Mouse (Mus musculus): ENCODE measurements at regions not wholly inside any gene's neighbourhood (a gene's known extent, or its start where the extent isn't known, plus 50 kb on each side); places are given as distances from the start of the nearest gene placed in this dataset.

DNA sequence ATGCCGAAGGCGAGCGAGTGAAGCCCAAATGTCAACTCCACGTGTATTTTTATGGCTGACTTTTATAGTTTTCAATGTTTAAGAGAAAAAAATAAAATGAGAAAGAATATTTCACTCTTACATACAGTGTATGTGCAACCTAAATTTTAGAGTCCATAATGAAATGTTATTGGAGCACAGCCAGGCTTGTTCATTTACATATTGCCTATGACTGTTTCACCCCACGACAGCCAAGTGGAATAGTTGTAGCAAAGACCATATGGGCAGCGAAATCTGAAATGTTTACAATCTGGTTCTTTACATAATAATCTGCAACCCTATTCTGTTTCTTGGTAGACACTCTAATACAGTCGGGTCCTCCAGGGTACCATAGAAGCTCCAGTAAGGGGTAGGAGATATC, 223.3 kb upstream of the Noct start:
- TF ChIP-seq EP300 (IDR thresholded peaks at IDR 0.05; ENCODE audit: low read depth) (no peak), CTCF (IDR thresholded peaks at IDR 0.05; ENCODE audit: low read depth) (no peak)
- no peak for DNase-seq (ENCODE audit: low read depth in 3 of 3, low spot score in 3 of 3)
- no peaks in the 10 kb centered on the region for H3K36me3 ChIP-seq (replicated peaks; ENCODE audit: control insufficient read depth, insufficient read depth, low read depth)
- no peak overlapping the region for H3K9ac ChIP-seq (replicated peaks)
- ATAC-seq (ENCODE audit: insufficient read depth), result no peak
- no peaks in the 10 kb centered on the region for H3K4me1 ChIP-seq (replicated peaks; ENCODE audit: control insufficient read depth in 2 of 2, insufficient read depth in 2 of 2, low read length in 1 of 2)
- H3K4me3 ChIP-seq (ENCODE audit: insufficient read depth in 1 of 2, low read depth in 2 of 2, low read length in 2 of 2), result no peak overlapping the region
- H3K4me2 ChIP-seq (ENCODE audit: low read depth), result no peak overlapping the region
- H3K27ac ChIP-seq, result no peak overlapping the region
- WGBS (ENCODE audit: insufficient replicate concordance), result 72% methylated on average over 7 of the region's 7 CpGs
- H3K9me3 ChIP-seq (ENCODE audit: control insufficient read depth, low read length), result no peaks in the 10 kb centered on the region
- no peaks in the 10 kb centered on the region for H3K27me3 ChIP-seq (ENCODE audit: control insufficient read depth, insufficient read depth, low read length)

DNA sequence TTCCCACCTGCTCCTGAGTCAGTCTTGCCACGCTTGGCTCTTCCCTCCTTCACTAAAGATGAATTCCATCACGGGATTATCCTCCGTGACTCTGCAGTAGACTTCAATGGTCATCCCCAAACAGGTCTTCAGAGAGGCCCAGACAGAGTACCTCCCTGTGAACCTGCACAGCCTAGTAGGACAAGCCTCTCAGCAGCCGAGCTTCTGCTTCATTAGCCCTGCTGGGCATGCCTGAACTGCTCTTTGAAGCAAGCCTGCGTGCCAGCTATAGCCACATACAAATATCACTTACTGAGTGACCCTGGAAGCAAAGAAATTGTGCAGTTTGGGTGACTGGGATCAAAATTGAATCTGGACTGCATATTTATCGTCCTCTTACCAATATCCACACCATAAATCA, 221.6 kb upstream of the Noct start:
- ATAC-seq (ENCODE audit: insufficient read depth) (no peak), DNase-seq (ENCODE audit: low read depth in 3 of 3, low spot score in 3 of 3) (no peak)
- Histone ChIP-seq H3K4me1 (replicated peaks; ENCODE audit: control insufficient read depth in 2 of 2, insufficient read depth in 2 of 2, low read length in 1 of 2) (no peaks in the 10 kb centered on the region), H3K27ac (no peak overlapping the region), H3K4me3 (ENCODE audit: insufficient read depth in 1 of 2, low read depth in 2 of 2, low read length in 2 of 2) (no peak overlapping the region), H3K36me3 (replicated peaks; ENCODE audit: control insufficient read depth, insufficient read depth, low read depth) (no peaks in the 10 kb centered on the region), H3K9me3 (ENCODE audit: control insufficient read depth, low read length) (no peaks in the 10 kb centered on the region), H3K4me2 (ENCODE audit: low read depth) (no peak overlapping the region), H3K27me3 (ENCODE audit: control insufficient read depth, insufficient read depth, low read length) (no peaks in the 10 kb centered on the region), H3K9ac (replicated peaks) (no peak overlapping the region)
- whole genome bisulfite sequencing (ENCODE audit: insufficient replicate concordance), result 60% methylated on average over 6 of the region's 6 CpGs
- TF ChIP-seq EP300 (IDR thresholded peaks at IDR 0.05; ENCODE audit: low read depth), result no peak
- no peak for TF ChIP-seq CTCF (IDR thresholded peaks at IDR 0.05; ENCODE audit: low read depth)

DNA sequence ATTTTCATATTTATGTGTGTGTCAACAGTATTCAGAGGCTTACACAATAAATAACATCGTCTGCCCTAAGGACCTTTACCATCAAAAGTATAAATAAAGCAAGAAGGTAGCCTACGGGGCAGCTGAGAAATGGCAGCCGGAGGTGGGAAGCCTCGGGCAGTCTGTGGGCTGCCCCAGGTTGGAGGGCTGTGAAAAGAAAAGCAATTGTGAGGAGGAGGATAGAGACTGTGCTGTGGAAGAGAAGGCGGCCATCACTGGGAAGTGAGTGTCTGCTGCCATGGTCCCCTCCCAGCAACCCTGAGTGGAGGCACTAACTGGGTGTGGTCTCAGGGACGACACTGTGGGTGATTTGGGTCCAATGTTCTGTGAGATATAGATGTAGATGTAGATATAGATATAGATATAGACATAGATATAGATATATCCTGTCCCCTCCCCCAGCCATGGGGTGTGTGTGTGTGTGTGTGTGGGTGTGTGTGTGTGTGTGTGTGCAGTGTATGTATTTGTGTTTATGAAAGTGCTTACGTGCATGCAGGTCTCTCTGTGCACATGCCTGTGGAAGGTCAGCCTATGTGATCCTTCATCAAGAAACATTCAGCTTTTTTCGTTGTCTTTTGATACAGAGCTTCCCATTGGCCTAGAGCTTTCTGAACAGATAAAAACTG, 220.6 kb upstream of the Noct start:
- TF ChIP-seq EP300 (IDR thresholded peaks at IDR 0.05; ENCODE audit: low read depth) (no peak), CTCF (IDR thresholded peaks at IDR 0.05; ENCODE audit: low read depth) (no peak)
- H3K4me3 ChIP-seq (ENCODE audit: insufficient read depth in 1 of 2, low read depth in 2 of 2, low read length in 2 of 2), result no peak overlapping the region
- no peaks in the 10 kb centered on the region for H3K4me1 ChIP-seq (replicated peaks; ENCODE audit: control insufficient read depth in 2 of 2, insufficient read depth in 2 of 2, low read length in 1 of 2)
- H3K27ac ChIP-seq, result no peak overlapping the region
- H3K36me3 ChIP-seq (replicated peaks; ENCODE audit: control insufficient read depth, insufficient read depth, low read depth), result no peaks in the 10 kb centered on the region
- H3K4me2 ChIP-seq (ENCODE audit: low read depth), result no peak overlapping the region
- DNase-seq (ENCODE audit: low read depth in 3 of 3, low spot score in 3 of 3) (no peak), ATAC-seq (ENCODE audit: insufficient read depth) (no peak)
- H3K27me3 ChIP-seq (ENCODE audit: control insufficient read depth, insufficient read depth, low read length), result no peaks in the 10 kb centered on the region
- H3K9me3 ChIP-seq (ENCODE audit: control insufficient read depth, low read length), result no peaks in the 10 kb centered on the region
- no peak overlapping the region for H3K9ac ChIP-seq (replicated peaks)
- WGBS (ENCODE audit: insufficient replicate concordance), result 62% methylated on average over 8 of the region's 8 CpGs

DNA sequence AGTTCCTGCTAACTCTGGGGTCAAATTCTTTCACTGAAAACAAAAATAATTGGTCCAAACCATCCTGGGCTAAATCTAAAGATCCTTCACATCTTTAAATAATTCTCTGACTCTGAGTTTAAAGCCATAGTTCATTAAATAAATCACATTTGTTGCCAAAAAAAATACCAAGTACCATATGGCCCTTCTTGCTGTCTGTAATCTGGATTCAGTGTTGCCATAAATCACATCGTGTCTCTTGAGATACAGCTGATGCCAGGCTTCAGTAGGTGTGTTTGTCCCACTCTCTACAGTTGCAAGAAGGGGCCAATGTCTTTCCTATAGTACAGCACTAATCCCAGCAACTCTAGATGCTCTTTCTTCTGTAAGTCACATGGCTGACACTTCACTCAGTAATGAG, 220.0 kb upstream of the Noct start:
- DNase-seq (ENCODE audit: low read depth in 3 of 3, low spot score in 3 of 3), result no peak
- Histone ChIP-seq H3K9me3 (ENCODE audit: control insufficient read depth, low read length) (no peaks in the 10 kb centered on the region), H3K9ac (replicated peaks) (no peak overlapping the region), H3K36me3 (replicated peaks; ENCODE audit: control insufficient read depth, insufficient read depth, low read depth) (no peaks in the 10 kb centered on the region), H3K4me1 (replicated peaks; ENCODE audit: control insufficient read depth in 2 of 2, insufficient read depth in 2 of 2, low read length in 1 of 2) (no peaks in the 10 kb centered on the region), H3K4me3 (ENCODE audit: insufficient read depth in 1 of 2, low read depth in 2 of 2, low read length in 2 of 2) (no peak overlapping the region), H3K27me3 (ENCODE audit: control insufficient read depth, insufficient read depth, low read length) (no peaks in the 10 kb centered on the region), H3K27ac (no peak overlapping the region), H3K4me2 (ENCODE audit: low read depth) (no peak overlapping the region)
- WGBS (ENCODE audit: insufficient replicate concordance), result 62% methylated on average over 1 of the region's 1 CpGs
- TF ChIP-seq EP300 (IDR thresholded peaks at IDR 0.05; ENCODE audit: low read depth), result no peak
- TF ChIP-seq CTCF (IDR thresholded peaks at IDR 0.05; ENCODE audit: low read depth), result no peak
- ATAC-seq (ENCODE audit: insufficient read depth), result no peak

DNA sequence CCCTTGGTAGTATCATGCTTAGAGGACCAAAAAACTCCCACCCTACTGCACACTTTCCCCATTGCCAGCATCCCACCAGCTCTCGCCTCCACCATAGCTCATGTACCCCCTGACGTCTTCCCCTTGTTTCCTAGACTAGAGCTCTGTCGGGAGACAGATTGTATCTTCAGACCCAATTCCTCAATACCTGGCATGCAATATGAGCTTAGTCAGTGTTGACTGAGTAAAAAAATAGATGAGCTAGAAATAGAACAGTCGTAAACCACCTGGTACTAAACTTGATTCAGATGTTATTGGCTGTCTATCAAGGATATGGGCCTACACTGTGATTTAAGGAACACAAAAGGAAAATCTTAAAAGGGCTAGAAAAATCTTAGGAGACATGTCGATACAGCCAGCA, 215.1 kb upstream of the Noct start:
- Histone ChIP-seq H3K27ac (no peak overlapping the region), H3K4me3 (ENCODE audit: insufficient read depth in 1 of 2, low read depth in 2 of 2, low read length in 2 of 2) (no peak overlapping the region), H3K4me1 (replicated peaks; ENCODE audit: control insufficient read depth in 2 of 2, insufficient read depth in 2 of 2, low read length in 1 of 2) (no peaks in the 10 kb centered on the region), H3K4me2 (ENCODE audit: low read depth) (no peak overlapping the region), H3K36me3 (replicated peaks; ENCODE audit: control insufficient read depth, insufficient read depth, low read depth) (no peaks in the 10 kb centered on the region), H3K9ac (replicated peaks) (no peak overlapping the region), H3K9me3 (ENCODE audit: control insufficient read depth, low read length) (no peaks in the 10 kb centered on the region), H3K27me3 (ENCODE audit: control insufficient read depth, insufficient read depth, low read length) (no peaks in the 10 kb centered on the region)
- DNase-seq (ENCODE audit: low read depth in 3 of 3, low spot score in 3 of 3) (no peak), ATAC-seq (ENCODE audit: insufficient read depth) (no peak)
- TF ChIP-seq EP300 (IDR thresholded peaks at IDR 0.05; ENCODE audit: low read depth) (no peak), CTCF (IDR thresholded peaks at IDR 0.05; ENCODE audit: low read depth) (no peak)
- 66% methylated on average over 5 of the region's 5 CpGs for WGBS (ENCODE audit: insufficient replicate concordance)

Data from liver, embryonic 14.5 days (tissue).